Mouse (Mus musculus) megakaryocyte-erythroid progenitor cell, adult 5-6 weeks (primary cell): Measurements from ENCODE around the gene Iqca. TPM values are rescaled to one million over a fixed set of nuclear protein-coding genes. Genes with fewer than 3 reads are reported as not detected.

Source experiments
- ATAC-seq: replicated peaks from 2 replicates; pipeline ENCODE4 v1.8.0; 2016; ENCODE audit warnings: mild to moderate bottlenecking, inconsistent platforms; ENCODE audit not compliant: severe bottlenecking, poor library complexity, low FRiP score, low TSS enrichment
- total RNA-seq, 2 experiments: library from RNA; stranded (forward) in 1 of 2; stranded (reverse) in 1 of 2; fragments of 200-1000, 215-1000 nt in 1 of 2; fragments of >200 nt in 1 of 2; fragmentation: Nextera tagmentation in 1 of 2; gene quantifications; 2 replicates each; pipeline ENCODE4 v1.2.3; 2014 to 2017

Gene Iqca
- total RNA-seq, 2 experiments from 2014 or later: not detected

GRCm38 (mm10) chr1:90156589-90156988 is 3.4 kb upstream of the Iqca start:
- no peak for ATAC-seq

- ATAC-seq: no peak
Observed at GRCm38 (mm10) chr1:90153787-90154186, 586 bp upstream of the Iqca start.

DNA sequence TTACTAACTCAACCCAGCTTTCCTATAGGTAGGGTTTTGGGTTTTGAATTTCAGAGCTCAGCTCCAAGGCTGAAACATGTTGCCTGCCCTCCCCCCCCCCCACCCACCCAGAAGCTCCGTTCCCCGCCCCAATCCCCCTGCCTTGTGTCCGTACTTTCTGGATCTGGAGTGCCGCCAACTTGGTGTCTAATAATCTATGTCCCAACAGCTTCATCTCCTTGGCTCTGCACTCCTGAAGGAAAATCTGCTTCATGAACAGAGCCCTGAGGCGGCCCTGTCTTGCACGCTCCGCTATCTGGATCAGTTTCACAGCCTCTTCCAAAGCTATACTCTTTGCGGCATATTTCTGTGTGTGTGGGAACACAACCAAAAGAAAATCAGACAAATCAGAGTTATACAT is 13.5 kb downstream of the Iqca start:
- no peak for ATAC-seq

DNA sequence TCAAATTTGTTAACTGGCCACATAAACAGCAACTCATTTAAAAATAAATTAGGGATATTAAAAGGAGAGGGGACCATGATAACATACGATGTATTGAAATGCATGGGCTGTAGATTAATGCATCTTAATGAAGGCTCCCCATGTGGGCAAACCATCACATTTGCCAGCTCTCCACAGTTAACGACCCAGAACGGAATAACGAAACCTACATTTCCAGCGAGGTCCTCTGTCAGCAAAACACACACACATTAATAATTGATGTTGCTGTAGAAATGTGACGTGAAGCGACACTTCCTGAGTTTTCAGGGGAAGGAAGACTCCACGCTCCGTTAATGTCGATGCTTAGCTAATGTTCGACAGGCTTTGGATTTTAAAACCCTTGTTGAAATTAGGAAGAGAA is 20.8 kb downstream of the Iqca start:
- no peak for ATAC-seq

DNA sequence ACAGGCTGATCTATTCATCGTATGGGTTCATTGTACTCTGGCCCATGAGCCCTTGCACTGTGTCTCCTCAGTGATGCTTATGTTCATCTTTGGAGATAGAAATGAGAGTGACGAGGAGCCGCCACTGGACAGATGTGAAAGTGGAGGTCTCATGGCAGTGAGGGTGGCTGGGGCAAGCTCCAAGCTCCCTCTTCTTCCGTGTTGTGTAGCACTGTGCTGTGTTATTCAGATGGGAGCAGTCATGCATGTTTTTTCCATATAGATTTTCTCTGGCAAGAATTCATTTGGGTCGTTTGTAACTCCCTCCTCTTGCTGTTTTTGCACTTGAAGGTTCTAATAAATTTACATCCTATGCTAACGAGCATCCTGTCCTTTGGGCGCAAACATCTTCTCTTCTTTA is 21.2 kb downstream of the Iqca start:
- ATAC-seq: no peak

DNA sequence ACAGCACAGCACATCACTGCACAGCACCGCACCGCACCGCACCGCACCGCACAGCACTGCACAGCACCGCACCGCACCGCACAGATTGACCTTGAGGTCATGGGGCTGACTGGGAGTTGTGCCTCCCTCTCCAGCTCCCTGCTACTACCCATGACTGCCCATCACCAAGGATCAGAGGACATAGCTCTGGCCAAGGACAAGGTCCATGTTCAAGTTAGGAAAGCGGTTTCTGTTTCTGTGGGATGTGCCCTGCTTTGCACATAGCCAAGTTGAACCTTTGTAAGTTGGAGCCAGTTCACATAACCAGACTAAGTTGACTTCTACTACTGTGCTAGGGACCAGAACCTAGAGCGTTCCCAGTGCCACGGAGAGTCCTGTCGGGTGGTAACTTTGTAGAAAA is 28.6 kb downstream of the Iqca start:
- no peak for ATAC-seq

- ATAC-seq: no peak
Observed at GRCm38 (mm10) chr1:90120706-90121105, 32.5 kb downstream of the Iqca start.

DNA sequence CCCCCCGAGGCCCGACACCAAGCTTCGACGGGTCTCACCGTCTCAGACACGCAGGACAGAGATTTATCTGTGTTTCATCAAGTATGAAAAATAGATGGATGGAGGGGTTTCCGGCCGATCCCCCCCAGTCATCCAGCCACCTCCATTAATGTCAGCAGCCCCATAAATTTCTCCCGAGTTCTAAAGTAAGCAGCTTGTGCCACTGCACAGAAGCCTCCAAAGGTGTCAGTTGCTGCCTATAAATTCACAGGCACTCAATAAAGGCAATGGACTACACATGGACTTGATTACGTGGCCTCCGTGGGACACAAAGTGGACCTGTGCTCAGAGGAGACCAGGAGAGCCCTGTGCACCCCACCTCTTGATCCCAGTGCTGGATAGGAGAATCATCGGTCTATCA is 34.0 kb downstream of the Iqca start:
- ATAC-seq: no peak

DNA sequence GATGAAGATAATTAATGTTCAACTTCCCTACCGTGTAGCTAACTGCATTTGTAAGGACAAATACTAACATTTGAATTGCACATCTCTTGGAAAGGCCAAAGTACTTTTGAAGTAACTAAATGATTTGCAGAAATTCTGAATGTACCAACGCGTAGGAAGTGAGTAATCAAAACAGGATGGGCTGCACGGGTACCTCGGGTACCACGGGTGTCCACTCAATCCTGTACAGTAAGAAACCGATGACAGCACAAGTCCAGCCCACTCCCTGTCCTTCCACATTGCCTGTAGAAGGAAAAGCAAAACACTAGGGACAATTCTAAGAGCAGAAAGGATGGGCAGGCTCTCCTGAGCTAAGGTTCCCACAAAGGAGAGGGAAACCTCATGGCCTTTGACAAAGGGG is 36.0 kb downstream of the Iqca start:
- no peak for ATAC-seq

DNA sequence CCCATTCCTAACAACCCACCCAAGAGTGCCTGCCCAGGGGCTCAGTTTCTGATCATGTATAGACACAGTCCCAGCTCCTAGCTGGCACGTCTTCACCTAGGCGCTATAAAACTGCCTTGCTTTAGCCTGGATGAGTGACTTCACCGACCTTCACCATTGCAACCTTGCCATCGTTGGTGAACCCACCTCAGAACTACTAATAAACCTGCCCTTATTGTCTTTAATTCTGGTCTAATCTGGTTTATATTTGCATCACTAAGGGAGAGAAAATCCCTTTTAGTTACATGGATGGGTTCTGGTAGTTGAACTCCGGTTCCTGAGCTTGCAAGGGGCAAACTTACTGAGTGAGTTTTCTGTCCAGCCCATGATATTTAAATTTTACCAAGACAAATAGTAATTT is 38.6 kb downstream of the Iqca start:
- ATAC-seq: no peak

DNA sequence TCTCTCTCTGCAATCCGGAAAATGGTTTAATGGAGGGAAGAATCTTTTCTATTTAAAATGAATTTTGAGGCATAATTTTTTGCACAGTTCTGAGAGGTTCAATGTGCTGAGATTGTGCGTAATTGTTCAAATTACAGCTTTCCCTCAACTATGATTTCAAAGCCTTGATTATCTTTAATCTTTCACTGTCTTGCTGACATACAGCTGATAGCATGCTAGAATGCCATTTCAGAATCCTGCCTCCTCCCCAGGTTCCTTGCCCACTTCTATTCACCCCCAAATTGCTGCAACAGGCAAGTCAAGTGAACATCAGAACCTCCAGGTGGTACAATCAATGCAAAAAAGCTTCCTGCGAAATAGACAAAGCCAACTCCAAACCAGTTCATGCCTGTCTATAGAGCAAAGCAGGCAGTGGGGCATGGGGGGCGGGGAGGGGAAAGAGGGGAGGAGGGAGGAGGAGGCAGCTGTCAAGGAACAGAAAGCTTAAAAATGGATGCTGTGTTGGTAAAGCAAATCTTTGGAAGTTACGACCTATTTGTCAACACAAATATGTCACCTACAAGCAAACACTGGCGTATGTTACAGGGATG is 39.5 kb downstream of the Iqca start:
- no peak for ATAC-seq

- ATAC-seq: no peak
Observed at GRCm38 (mm10) chr1:90112669-90113068, 40.5 kb downstream of the Iqca start.

DNA sequence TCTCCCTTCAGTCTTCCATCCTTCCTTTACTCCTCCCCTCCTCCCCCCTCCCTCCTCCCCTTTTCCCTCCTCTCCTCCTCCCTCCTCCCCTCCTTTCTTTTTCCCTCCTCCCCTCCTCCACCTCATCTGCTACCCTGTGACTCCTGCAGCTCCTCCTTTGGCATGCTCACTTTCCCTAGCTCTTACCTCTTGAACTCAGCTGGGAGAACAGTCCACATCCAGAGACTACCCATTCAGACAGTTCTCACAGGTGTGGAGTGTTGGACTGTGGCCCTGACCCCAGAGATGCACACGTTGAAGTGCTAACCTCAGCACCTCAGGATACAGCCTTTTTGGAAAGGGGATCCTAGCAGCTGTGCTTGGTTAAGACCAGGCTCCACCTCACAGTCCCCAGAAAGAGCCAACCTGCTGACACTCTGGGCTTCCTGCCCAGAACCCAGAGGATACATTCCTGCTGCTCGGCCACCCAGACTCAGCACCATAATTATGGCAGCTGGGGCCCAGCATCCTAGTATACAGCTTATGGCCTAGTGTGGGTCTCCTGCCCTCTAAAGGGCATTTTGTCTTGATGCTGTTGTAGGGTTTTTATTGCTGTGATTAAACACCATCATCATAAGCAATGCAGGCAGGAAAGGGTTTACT is 41.9 kb downstream of the Iqca start:
- ATAC-seq: no peak

DNA sequence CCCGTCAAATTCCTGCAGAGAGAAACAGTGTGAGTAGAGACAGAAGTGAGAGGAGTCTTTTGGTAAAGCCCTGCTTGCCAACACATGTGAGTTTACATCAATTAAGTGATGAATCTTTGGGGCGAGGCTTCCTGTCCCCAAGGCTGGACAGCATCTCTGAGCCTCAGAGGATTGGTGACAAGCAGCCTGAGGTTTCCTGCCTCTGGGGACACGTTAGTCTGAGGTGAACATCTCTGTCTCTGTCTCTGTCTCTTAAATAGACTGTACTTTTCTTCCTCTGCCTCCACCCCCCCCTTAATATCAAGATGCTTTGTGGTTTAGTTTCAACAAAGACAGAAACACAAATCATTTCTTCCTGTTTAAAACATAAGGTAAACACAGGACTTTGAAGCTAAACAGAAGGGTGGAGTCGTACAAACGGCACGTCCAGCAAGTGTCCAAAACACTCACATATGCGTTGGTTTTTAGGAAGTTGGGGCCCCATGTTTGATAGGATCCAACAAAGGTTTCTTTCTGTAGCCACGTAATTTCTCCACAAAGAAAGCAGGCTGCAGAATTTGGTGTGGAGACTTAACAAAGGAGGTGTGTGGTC is 49.2 kb downstream of the Iqca start:
- ATAC-seq: no peak

DNA sequence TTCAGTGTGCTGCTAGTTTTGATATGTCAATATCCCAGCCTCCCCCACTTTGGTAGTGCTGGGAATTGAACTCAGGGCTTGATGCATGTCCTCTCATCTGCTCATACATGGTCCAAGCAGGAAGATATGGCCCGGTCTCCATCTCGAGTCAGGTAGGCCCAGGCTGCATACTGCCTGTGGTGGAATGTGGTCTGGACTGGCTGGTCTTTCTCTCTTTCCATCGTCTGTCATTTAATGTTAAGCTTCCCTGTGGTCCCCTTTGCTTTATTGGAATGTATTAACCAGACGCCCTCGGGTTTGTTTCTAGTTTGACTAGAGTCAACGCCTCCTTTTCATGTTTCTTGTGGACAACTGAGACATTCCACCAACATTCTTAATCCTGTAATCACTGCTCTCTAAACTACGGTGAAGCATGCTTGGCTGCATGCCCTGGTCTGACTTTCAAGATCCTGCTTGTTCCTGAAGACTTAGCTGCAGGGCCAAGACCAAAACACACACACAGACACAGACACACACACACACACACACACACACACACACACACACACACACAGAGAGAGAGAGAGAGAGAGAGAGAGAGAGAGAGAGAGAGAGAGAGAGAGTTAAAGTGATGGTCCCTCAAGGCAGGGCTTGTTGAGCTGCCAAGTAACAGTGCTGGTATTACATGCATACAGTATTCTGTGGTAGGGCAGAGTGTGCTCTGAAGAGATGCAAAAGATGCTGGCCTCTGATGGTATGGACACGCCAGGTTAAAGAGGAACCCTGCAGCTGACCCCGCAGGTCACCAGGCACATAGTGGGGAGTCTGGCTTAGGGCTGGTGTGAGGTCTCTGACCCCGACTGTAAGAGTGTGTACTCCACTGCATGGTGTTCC is 52.6 kb downstream of the Iqca start:
- ATAC-seq: no peak

DNA sequence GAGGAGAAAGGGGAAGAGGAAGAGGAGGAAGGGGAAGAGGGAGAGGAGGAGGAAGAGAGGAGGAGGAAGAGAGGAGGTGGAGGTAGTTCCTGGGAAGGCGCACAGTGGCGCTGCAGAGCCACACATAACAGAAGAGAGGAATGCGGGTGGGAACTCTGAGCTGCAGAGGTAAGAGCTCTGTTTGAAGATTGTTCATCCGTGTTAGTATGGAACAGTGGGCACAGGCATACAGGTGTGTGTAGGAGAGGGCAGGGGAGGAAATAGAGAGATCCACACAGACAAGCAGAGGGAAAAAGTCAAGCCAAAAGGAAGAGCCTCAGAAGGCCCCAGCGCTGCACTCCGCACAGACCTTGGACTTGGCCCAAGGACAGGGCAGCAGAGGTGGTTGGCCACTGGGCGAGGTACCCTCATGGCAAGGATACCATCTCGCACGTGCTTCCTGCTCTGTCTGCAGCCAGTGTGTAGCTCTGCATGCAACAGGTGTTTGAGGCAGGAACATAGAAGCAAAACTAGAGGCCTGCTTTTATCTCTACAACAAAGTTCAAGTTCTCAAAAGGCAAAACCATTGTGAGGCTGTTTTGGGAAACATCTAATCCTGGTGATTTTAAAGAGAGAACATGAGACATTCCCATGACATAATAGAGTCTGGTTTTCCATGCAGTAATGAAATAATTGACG is 60.2 kb downstream of the Iqca start:
- ATAC-seq: no peak

- ATAC-seq: no peak
Observed at GRCm38 (mm10) chr1:90088192-90088990, 64.8 kb downstream of the Iqca start.

- ATAC-seq: no peak
Observed at GRCm38 (mm10) chr1:90086461-90086860, 66.7 kb downstream of the Iqca start.

- no peak for ATAC-seq
Observed at GRCm38 (mm10) chr1:90085526-90086157, 67.6 kb downstream of the Iqca start.
